Mouse (Mus musculus) testis, postnatal 10 days (tissue): Measurements from ENCODE around the gene Col24a1.

Experiments
- DNase-seq: peaks from one replicate; pipeline ENCODE4 v3.0.0; 2021; ENCODE audit warnings: low spot score

The Col24a1 gene

GRCm38 (mm10) chr3:145462351-145462750 is 170.1 kb downstream of the Col24a1 start:
- no peak for DNase-seq

DNA sequence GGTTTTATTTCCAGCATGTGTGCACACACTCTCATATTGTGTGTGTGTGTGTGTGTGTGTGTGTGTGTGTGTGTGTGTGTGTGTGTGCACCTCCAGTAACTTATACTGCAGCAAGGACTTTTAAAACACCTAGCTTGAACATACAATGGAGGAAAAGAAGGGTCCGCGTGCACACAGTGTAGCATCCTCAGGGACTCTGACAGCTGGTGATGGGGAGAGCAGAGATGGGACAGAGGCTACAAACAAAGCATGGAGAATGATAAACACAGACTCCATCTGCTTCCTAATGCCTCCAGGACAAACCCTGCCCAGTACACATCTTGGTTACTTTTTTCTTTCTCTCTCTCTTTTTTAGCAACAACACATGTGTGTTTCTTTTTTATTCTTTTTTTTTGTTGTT is 171.5 kb downstream of the Col24a1 start:
- no peak for DNase-seq

DNA sequence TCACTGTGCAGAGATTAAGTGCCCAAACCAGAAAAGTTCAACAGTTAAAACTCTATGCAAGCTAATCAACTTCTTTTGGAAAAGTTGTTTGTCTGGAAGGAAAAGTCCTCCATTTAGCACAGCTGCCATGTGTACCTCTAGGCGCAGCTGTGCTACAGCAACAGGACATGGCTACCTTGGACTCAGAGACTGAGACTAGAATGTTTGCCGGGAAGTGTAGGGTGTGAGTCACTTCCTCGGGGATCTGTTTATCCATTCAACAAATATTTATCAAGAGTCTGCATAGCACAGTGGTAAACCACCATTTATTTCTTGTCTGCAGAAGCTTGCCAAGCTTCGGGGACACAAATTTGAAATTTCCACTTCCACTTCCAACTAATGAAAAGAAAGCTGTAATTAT is 178.8 kb downstream of the Col24a1 start:
- DNase-seq, result no peak

- DNase-seq, result no peak
Measured at GRCm38 (mm10) chr3:145474163-145474562, 181.9 kb downstream of the Col24a1 start.

DNA sequence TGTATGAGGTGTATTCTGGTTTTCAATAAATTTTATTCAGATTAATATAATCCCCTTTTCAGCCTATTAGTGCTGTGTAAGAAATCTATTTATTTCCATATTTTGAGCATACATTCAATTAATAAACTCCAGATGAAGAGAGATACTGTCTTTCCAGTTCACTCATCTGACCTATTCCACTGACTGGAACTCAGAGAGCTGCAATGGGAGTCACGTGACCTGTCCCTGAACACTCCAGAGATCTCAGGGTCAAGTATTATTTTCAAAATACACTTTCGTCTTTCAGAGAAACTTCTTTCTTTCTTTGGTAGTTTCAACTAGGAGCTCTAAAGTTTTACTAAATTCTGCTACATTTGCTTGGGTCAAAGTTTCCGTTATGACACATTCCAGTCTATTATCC is 184.4 kb downstream of the Col24a1 start:
- no peak for DNase-seq

DNA sequence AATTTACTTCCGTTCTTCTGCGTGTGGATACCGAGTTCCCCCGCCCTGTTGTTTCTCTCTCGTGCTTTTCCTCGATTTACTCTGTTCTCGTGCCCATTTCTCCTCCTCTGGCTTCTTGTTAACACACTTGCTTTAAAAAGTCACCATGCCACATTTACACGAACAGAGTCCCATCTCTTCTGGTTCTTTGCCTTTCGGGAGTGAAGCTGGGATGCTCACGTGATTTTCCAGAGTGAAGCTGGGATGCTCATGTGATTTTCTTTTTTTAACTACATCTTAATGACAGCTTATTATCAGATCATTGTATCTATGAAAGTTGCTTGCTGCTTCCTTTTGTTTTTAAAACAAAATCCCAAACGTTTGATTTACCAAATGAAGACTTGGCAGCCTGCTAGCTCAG is 184.8 kb downstream of the Col24a1 start:
- no peak for DNase-seq

DNA sequence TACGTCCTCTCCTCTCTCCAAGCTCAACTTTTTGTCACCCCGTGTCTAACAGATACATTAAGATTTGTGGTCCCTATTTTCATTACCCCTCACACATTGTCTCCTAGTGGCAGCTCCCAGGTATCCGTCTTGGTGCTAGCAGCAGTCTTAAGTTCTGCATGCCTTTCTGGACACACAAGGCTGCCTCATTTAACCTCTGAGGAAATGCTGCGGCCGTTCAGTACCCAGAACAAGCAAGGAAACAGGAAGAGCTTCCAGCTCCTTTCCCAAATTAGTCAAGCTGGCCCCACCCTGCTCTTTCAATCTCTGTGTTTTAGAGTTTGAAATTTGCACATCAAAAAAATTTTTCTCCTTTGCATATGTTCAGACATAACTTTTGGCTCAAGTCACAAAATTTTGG is 186.2 kb downstream of the Col24a1 start:
- no peak for DNase-seq

DNA sequence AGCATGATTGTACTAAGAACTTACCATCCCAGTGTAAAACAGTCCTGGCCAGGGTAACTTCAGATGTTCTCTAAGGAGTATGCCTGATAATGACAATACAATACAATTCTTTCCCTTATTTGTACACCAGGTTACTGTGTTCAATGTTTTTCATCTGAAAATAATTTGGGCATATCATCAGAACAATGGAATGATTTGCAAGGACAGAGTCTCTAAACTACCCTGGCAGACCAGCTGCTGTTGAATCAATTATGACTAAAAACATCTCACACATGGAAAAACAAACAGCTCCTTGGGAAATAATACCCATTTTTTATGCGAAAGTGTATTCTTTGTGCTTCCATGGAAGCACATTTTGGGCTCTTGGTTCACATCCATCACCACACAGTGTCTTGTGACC is 198.0 kb downstream of the Col24a1 start:
- no peak for DNase-seq

GRCm38 (mm10) chr3:145491326-145491725 is 199.1 kb downstream of the Col24a1 start:
- DNase-seq, result no peak

- no peak for DNase-seq
Measured at GRCm38 (mm10) chr3:145498127-145498526, 205.9 kb downstream of the Col24a1 start.

- DNase-seq, result no peak
Measured at GRCm38 (mm10) chr3:145498893-145499292, 206.6 kb downstream of the Col24a1 start.

DNA sequence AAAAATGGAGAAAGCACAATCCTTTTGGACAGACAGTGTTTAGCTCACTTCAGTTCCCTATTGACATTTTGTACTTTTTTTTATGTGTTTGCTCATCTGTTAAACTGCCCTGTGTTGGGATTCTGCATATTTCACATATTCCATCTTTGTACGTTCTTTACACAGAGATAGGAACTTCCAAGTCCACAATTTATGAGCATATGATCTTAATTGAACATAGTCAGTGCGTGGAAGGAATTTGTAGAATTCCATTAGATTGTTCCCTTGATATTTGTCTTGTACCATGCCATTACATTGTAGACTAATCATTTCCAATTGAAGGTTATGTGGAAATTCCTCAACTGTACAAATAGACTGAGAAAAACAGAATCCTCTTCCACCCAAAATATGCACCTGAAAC is 212.6 kb downstream of the Col24a1 start:
- no peak for DNase-seq

DNA sequence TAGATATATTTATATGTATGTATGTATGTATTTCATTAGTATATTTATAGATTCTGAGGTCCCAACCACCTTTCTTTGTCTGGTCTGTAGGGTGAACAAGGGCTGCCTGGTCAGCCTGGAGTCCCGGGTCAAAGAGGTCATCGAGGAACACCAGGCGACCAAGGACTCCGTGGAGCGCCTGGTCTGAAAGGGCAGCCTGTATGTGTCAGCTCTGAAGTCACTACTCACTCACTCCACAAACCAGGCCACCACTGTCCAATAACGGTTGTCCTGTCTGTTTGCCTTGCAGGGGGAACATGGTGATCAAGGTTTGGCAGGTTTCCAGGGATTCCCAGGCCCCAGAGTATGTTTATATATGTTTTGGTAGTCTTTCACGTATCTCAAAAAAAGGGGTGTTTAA is 216.3 kb downstream of the Col24a1 start:
- DNase-seq, result no peak

- no peak for DNase-seq
Measured at GRCm38 (mm10) chr3:145514197-145514596, 221.9 kb downstream of the Col24a1 start.

- no peak for DNase-seq
Measured at GRCm38 (mm10) chr3:145521528-145522080, 229.3 kb downstream of the Col24a1 start.

DNA sequence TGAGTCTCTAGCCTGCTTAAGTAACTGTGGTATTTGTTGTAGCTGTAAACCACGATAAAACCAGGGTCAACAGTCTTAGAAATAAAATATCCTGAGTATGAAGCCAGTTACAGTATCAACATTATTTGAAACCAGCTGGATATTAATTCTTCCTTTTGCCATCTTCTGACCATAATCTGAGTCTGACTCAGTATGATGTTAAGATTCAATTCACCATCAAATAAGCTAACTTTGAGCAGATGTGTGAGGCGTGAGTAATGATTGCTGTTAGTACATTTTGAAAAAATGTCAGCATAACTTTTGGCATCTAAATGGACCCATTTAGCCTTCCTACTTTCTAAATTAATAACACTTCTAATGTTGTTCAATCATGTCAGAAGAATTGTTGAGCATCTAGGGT is 230.0 kb downstream of the Col24a1 start:
- DNase-seq, result no peak

DNA sequence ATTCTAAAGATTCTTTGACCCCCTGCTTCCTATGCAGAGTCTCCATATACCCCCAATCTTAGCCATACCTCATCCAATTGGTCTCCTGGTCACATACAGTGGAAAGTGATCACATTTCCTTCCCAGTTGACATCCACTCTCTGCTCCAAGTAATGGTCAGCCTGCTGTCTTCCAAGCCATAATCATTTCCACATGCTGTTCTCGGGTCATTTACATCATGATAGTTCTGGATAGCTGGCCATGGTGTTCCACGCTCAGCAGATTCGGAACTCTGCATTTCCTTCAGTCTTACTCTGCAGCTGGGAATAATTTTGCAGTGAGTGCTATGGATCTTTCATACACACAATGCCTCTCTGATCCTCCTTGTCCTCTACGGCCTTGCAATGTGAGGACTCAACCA is 233.0 kb downstream of the Col24a1 start:
- DNase-seq, result no peak

DNA sequence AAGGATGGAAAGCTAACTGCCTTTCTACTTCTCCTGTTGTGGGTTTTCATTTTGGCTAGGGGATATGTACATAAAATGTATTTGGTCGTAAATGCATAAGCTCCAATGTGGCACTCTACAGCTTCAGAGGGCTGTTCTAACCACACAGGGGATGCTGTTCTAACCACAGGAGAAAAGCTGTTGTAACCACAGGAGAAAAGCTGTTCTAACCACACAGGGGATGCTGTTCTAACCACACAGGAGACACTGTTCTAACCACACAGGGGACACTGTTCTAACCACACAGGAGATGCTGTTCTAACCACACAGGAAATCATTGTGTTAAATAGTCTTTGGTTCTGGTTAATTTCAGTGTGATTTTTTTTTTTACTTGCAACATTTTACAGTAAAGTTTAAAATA is 245.6 kb downstream of the Col24a1 start:
- no peak for DNase-seq

GRCm38 (mm10) chr3:145548441-145549415 is 256.5 kb downstream of the Col24a1 start:
- DNase-seq, result no peak

GRCm38 (mm10) chr3:145550216-145550615 is 257.9 kb downstream of the Col24a1 start:
- no peak for DNase-seq

GRCm38 (mm10) chr3:145554388-145554787 is 262.1 kb downstream of the Col24a1 start:
- DNase-seq, result no peak

GRCm38 (mm10) chr3:145556206-145556605 is 263.9 kb downstream of the Col24a1 start:
- no peak for DNase-seq

- no peak for DNase-seq
Measured at GRCm38 (mm10) chr3:145559675-145560074, 267.4 kb downstream of the Col24a1 start.

- no peak for DNase-seq
Measured at GRCm38 (mm10) chr3:145560117-145560516, 267.8 kb downstream of the Col24a1 start.
